Mouse (Mus musculus) embryonic facial prominence, embryonic 14.5 days (tissue): ENCODE results near the gene Atp2b2. TPM values are rescaled to one million over a fixed set of nuclear protein-coding genes. Genes with fewer than 3 reads are reported as not detected.

ENCODE experiments used
- ATAC-seq: fragments of 200-750 bp; cut with Nextera tagmentation; 2 replicates; pipeline ENCODE4 v1.8.0; 2017; ENCODE audit warnings: low read depth, moderate number of reproducible peaks, moderate TSS enrichment
- DNase-seq: peaks from one replicate; pipeline ENCODE4 v3.0.0-alpha.2; 2015; ENCODE audit warnings: low spot score
- H3K27ac ChIP-seq: fragments of 300-500 bp; sonication (generic); replicated peaks from 2 replicates; pipeline ENCODE4 v1.5.1; 2014; ENCODE audit warnings: low read depth, mild to moderate bottlenecking, low read length, moderate library complexity
- H3K27me3 ChIP-seq: fragments of 300-500 bp; sonication (generic); replicated peaks from 2 replicates; pipeline ENCODE4 v1.6.1; 2014; ENCODE audit warnings: low read length; ENCODE audit not compliant: control insufficient read depth, insufficient read depth
- H3K36me3 ChIP-seq: fragments of 300-500 bp; sonication (generic); 2 replicates; pipeline ENCODE4 v1.6.1; 2014; ENCODE audit warnings: low read length, mixed read lengths; ENCODE audit not compliant: control insufficient read depth, insufficient read depth
- H3K4me1 ChIP-seq: fragments of 300-500 bp; sonication (generic); 2 replicates; pipeline ENCODE4 v1.6.1; 2014; ENCODE audit warnings: antibody characterized with exemption, low read length; ENCODE audit not compliant: control insufficient read depth, insufficient read depth
- H3K4me2 ChIP-seq: fragments of 300-500 bp; sonication (generic); 2 replicates; pipeline ENCODE4 v1.6.1; 2014; ENCODE audit warnings: low read depth, mild to moderate bottlenecking, low read length, moderate library complexity, mixed read lengths
- H3K4me3 ChIP-seq: fragments of 300-500 bp; sonication (generic); 2 replicates; pipeline ENCODE4 v1.5.1; 2014; ENCODE audit warnings: low read depth, mild to moderate bottlenecking, low read length
- H3K9ac ChIP-seq: fragments of 300-500 bp; sonication (generic); 2 replicates; pipeline ENCODE4 v1.6.1; 2014; ENCODE audit warnings: low read depth, mild to moderate bottlenecking, low read length, moderate library complexity, mixed read lengths
- H3K9me3 ChIP-seq: fragments of 300-500 bp; sonication (generic); 2 replicates; pipeline ENCODE4 v1.6.1; 2016; ENCODE audit warnings: low read length; ENCODE audit not compliant: control insufficient read depth
- WGBS: fragments of 180-500 bp; shearing (Covaris S2); extraction: QIAGEN DNeasy Blood & Tissue Kit; methylation state at CpG from one replicate; pipeline ENCODE4 v1.1.7; 2014; 5-methylcytosine and 5-hydroxymethylcytosine counted together
- polyA plus RNA-seq: library from polyadenylated mRNA; unstranded; fragments of >200 nt; fragmentation: Nextera tagmentation; extraction: Ambion mirVana; gene quantifications from 2 replicates; pipeline ENCODE4 v1.2.1, GENCODE M21; 2014

Gene Atp2b2
- polyA plus RNA-seq, 1 experiment from 2014 or later, result 1.4 TPM

DNA sequence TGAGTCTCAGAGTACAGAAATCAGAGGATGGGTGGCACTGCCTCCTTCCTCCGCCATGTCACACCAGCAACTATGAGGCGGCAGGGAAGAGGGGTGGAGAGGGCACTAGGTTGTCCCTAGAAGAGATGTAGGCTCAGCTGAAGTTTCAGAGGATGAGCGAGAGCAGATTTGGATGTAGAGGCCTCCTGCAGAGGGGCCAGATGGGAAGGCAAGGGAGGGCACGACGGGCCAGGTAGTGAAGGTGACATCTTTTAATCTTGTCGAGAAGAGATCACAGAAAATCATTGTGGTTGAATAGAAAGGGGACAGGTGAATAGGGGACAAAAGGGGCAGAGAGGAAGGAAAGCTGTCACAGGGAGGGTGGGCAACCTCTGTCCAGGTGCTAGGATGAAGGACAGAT, 41.5 kb downstream of the Atp2b2 start:
- Histone ChIP-seq H3K36me3 (no peaks in the 10 kb centered on the region), H3K4me3 (no peak overlapping the region), H3K27ac (no peak overlapping the region), H3K9ac (no peak overlapping the region), H3K27me3 (no peaks in the 10 kb centered on the region), H3K4me1 (no peaks in the 10 kb centered on the region), H3K4me2 (no peak overlapping the region), H3K9me3 (no peaks in the 10 kb centered on the region)
- DNase-seq (no peak), ATAC-seq (no peak)
- WGBS, result 77% methylated on average over 6 of the region's 6 CpGs

DNA sequence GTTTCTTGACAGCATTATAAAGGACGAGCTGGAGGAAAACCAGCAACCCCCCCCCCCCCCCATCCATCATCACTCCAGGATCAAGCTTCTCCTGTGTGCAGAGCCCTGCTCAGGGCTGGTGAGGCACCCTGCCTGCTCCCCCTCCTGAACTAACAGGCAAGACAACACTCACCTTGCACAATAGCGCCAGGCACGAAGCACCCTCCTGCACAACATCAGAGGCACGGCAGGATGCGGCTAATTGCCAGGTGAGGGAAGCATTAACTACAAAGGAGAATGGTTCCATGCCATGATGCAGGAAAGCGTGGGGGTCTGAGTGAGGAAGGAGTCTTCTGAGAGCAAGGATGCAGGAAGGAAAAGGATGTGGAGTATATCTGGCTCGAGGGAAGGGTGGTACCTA, 42.1 kb downstream of the Atp2b2 start:
- Histone ChIP-seq H3K27ac (no peak overlapping the region), H3K27me3 (no peaks in the 10 kb centered on the region), H3K36me3 (no peaks in the 10 kb centered on the region), H3K9me3 (no peaks in the 10 kb centered on the region), H3K9ac (no peak overlapping the region), H3K4me3 (no peak overlapping the region), H3K4me1 (no peaks in the 10 kb centered on the region), H3K4me2 (no peak overlapping the region)
- DNase-seq (no peak), ATAC-seq (no peak)
- 39% methylated on average over 7 of the region's 7 CpGs for WGBS

DNA sequence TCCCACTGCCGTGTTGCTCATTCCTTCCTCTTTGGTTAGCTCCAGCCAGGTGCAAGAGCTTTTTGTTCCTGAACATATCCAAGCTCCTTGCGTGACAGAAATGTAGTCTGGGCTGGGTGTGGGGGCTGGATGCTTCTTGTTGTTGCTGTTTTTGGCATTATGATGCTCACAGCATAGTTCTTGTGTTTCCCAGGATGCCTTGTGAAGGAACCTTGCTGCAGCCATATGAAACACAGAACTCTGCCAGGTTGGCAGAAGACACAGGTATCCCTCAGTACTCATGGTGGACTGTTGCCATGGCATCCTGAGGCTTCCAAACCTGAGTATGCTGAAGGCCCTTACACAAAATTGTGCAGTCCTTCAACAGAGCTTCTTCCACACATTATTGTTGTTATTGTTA, 44.0 kb downstream of the Atp2b2 start:
- Histone ChIP-seq H3K36me3 (no peaks in the 10 kb centered on the region), H3K9ac (no peak overlapping the region), H3K4me1 (no peaks in the 10 kb centered on the region), H3K27ac (no peak overlapping the region), H3K4me3 (no peak overlapping the region), H3K27me3 (no peaks in the 10 kb centered on the region), H3K4me2 (no peak overlapping the region), H3K9me3 (no peaks in the 10 kb centered on the region)
- 85% methylated on average over 2 of the region's 2 CpGs for WGBS
- ATAC-seq (no peak), DNase-seq (no peak)

DNA sequence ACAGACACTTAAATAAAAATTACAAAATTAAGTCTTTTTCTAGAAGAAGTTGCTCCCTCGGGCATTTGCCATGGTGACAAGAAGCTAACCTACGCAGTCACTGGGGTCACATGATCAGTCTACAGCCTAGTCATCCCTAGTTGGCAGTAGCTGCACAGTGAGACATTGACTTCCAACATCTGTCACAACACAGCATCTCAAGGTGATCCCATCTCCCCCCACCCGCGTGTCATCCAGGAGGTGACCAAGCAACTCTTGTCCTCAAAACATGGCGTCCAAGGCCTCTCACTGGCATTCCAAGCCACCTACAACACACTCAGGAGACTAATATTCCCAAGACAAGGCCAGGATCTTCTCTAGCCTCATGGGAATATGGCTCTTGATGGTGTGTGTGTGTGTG, 48.2 kb downstream of the Atp2b2 start:
- H3K4me1 ChIP-seq, result no peaks in the 10 kb centered on the region
- H3K9me3 ChIP-seq, result no peaks in the 10 kb centered on the region
- H3K27me3 ChIP-seq, result no peaks in the 10 kb centered on the region
- H3K27ac ChIP-seq, result no peak overlapping the region
- 89% methylated on average over 5 of the region's 5 CpGs for WGBS
- no peak for DNase-seq
- H3K4me2 ChIP-seq, result no peak overlapping the region
- no peaks in the 10 kb centered on the region for H3K36me3 ChIP-seq
- H3K4me3 ChIP-seq, result no peak overlapping the region
- ATAC-seq, result no peak
- H3K9ac ChIP-seq, result no peak overlapping the region

DNA sequence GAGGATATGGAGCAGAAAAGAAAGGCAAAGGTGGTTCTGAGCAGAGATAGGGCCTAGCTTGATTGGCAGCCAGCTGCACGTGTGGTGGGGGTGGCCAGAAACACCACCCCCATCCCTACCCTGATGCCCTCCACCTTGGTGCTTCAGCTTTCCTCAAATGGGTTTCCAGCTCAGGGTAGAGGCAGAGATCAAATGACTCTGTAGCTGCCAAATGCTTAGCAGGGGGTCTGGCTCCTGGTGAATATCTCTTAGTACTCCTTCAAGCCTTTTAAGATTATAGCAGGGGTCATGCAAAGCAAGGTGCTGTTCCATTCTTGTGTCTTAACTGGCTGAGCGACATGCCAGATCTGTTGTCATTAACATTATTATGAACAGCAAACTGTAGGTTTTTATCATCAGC, 50.3 kb downstream of the Atp2b2 start:
- H3K36me3 ChIP-seq, result no peaks in the 10 kb centered on the region
- 68% methylated on average over 2 of the region's 2 CpGs for WGBS

DNA sequence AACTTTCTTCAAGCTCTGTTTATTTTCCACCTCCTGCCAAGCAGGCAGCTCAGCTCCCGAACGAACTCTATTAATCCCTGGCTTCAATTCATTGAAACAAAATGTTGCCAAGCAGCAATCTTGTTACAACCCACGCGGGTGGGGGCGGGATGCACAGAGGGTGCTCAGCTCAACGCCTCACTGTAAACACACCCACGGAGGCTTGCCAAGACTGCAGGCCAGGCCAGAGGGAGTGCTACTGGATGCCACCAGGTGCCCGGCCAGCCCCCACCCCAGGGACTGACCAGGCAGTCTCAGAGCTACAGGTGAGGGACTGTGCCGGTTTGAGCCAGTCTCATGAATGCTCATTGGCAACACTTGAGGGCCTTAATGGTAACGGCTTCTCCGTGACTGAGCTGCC, 50.9 kb downstream of the Atp2b2 start:
- ATAC-seq, result no peak

More for the DNA sequence above, 50.3 kb downstream of the Atp2b2 start:
- no peak for DNase-seq
- Histone ChIP-seq H3K4me1 (no peaks in the 10 kb centered on the region), H3K27me3 (no peaks in the 10 kb centered on the region), H3K27ac (no peak overlapping the region), H3K9me3 (no peaks in the 10 kb centered on the region), H3K9ac (no peak overlapping the region), H3K4me3 (no peak overlapping the region), H3K4me2 (no peak overlapping the region)
- no peak for ATAC-seq

DNA sequence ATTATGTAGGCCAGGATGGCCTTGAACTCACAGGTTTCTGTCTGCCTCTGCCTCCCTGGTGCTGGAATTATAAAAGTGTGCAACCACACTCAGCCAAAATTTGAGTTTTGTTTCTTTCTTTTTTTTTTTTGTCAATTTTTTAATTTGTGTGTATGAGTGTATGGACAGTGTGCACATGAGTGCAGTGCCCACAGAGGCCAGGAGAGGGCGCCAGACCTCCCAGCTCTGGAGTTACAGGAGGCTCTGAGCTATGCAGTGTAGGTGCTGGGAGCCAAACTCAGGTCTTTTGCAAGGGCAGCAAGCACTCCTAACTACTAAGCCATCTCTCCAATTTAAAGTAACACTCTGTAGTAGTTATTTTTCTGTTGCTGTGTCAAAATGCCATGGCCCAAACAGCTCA, 52.4 kb downstream of the Atp2b2 start:
- H3K9ac ChIP-seq, result no peak overlapping the region
- H3K36me3 ChIP-seq, result no peaks in the 10 kb centered on the region
- DNase-seq (no peak), ATAC-seq (no peak)
- no peak overlapping the region for H3K4me2 ChIP-seq
- H3K4me1 ChIP-seq, result no peaks in the 10 kb centered on the region
- no peaks in the 10 kb centered on the region for H3K27me3 ChIP-seq
- WGBS, result 21% methylated on average over 1 of the region's 1 CpGs
- no peak overlapping the region for H3K27ac ChIP-seq
- H3K9me3 ChIP-seq, result no peaks in the 10 kb centered on the region
- H3K4me3 ChIP-seq, result no peak overlapping the region

More for the DNA sequence above, 50.9 kb downstream of the Atp2b2 start:
- Histone ChIP-seq H3K4me1 (no peaks in the 10 kb centered on the region), H3K9ac (no peak overlapping the region), H3K27me3 (no peaks in the 10 kb centered on the region), H3K4me2 (no peak overlapping the region), H3K36me3 (no peaks in the 10 kb centered on the region), H3K9me3 (no peaks in the 10 kb centered on the region), H3K27ac (no peak overlapping the region), H3K4me3 (no peak overlapping the region)
- DNase-seq, result no peak
- 57% methylated on average over 11 of the region's 11 CpGs for WGBS

DNA sequence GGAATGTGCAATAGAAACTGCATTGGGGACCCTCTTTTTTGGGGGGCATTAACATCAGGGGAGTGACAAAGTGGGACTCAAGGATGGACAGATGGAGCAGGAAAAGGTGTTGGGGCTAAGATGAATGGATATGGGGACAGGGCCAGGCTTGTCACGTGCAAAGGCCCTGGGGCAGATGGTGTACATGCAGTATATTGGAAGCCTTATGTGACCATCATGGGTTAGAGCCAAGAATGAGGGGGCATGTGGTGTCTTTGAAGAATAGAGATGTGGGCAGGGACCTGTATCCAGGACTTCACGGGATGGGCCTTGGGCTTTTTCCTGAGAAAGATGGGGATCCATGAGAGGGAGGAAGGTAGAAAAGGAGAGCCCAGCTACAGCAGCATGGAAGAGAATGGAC, 53.9 kb downstream of the Atp2b2 start:
- Histone ChIP-seq H3K4me1 (no peaks in the 10 kb centered on the region), H3K9ac (no peak overlapping the region), H3K36me3 (no peaks in the 10 kb centered on the region), H3K4me3 (no peak overlapping the region), H3K9me3 (no peaks in the 10 kb centered on the region), H3K4me2 (no peak overlapping the region), H3K27me3 (no peaks in the 10 kb centered on the region), H3K27ac (no peak overlapping the region)
- 90% methylated on average over 2 of the region's 2 CpGs for WGBS
- no peak for DNase-seq
- no peak for ATAC-seq

DNA sequence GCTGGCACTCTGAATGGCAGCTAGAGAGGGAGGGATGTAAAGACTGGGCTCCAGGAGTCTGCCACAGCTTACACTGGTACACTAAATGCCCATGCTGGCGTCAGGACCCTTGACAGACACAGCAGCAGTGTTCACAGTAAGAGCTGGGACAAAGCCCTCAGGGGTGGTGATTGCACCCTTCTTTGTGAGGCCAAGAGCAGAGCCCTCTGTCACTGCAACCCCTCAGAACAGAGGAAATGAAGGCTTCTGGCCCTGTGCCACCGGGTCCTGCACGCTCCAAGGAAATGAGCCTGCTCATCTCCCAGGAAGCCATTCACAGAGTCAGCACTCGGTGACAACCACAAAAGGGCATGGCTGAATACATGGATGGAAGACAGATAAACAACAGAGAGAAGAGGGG, 55.7 kb downstream of the Atp2b2 start:
- ATAC-seq (no peak), DNase-seq (no peak)
- no peaks in the 10 kb centered on the region for H3K9me3 ChIP-seq
- no peaks in the 10 kb centered on the region for H3K36me3 ChIP-seq
- no peaks in the 10 kb centered on the region for H3K27me3 ChIP-seq
- H3K4me2 ChIP-seq, result no peak overlapping the region
- no peak overlapping the region for H3K9ac ChIP-seq
- H3K4me3 ChIP-seq, result no peak overlapping the region
- no peaks in the 10 kb centered on the region for H3K4me1 ChIP-seq
- 67% methylated on average over 4 of the region's 4 CpGs for WGBS
- H3K27ac ChIP-seq, result no peak overlapping the region
